Mouse (Mus musculus): ENCODE measurements around the gene Cox8a. TPM values are rescaled to one million over a fixed set of nuclear protein-coding genes. Genes with fewer than 3 reads are reported as not detected.
A peak's percentile ranks its signal among the peaks of the same experiment; 100 is the strongest.

The Cox8a gene
- 353 and 374 TPM in 2 replicates for total RNA-seq (2014; fragmentation: Nextera tagmentation)
- 934 and 1,064 TPM in 2 replicates for total RNA-seq (2017)
- 478 and 515 TPM in 2 replicates for polyA plus RNA-seq (2012)

GRCm38 (mm10) chr19:7217162-7217925 lies at the start of gene Cox8a:
TSS of gene Cox8a (minus strand) at chr19:7217616.
- Histone ChIP-seq H3K4me3 (ENCODE audit: low read depth, low read length) (peak within 1 kb of the TSS; percentile 88), H3K4me1 (ENCODE audit: insufficient read depth, low read depth, low read length) (peaks cover 41% of the 10 kb centered on the region), H3K36me3 (replicated peaks) (peaks cover 44% of the 10 kb centered on the region), H3K27me3 (ENCODE audit: insufficient read depth, low read length) (no peaks in the 10 kb centered on the region), H3K9me3 (replicated peaks) (0 out of 2 replicates have a peak, but pooled peaks cover 4% of the 10 kb centered on the region)
- ATAC-seq (ENCODE audit: extremely low read depth, insufficient number of reproducible peaks, low FRiP score, poor library complexity, severe bottlenecking) (peak; percentile 99), DNase-seq (ENCODE audit: low spot score) (peak; percentile 97)
- TF ChIP-seq GATA1 (IDR thresholded peaks at IDR 0.05; ENCODE audit: borderline replicate concordance, low read length) (no peak), GATA2 (IDR thresholded peaks at IDR 0.05; ENCODE audit: borderline replicate concordance, low read depth, low read length) (no peak), CTCF (IDR thresholded peaks at IDR 0.05; ENCODE audit: low read depth, low read length) (no peak), TAL1 (conservative IDR thresholded peaks at IDR 0.05; ENCODE audit: low read depth, low read length) (no peak), POLR2AphosphoS5 (IDR thresholded peaks at IDR 0.05; ENCODE audit: insufficient replicate concordance, low read depth, low read length) (no peak)

GRCm38 (mm10) chr19:7266421-7266831 lies 49.0 kb upstream of the Cox8a start:
- peak overlapping the region; percentile 86; the same call in 1 of the 2 replicates for H3K4me3 ChIP-seq (ENCODE audit: low read depth, low read length)
- TF ChIP-seq GATA1 (IDR thresholded peaks at IDR 0.05; ENCODE audit: borderline replicate concordance, low read length), result no peak
- no peak for TF ChIP-seq POLR2AphosphoS5 (IDR thresholded peaks at IDR 0.05; ENCODE audit: insufficient replicate concordance, low read depth, low read length)
- TF ChIP-seq CTCF (IDR thresholded peaks at IDR 0.05; ENCODE audit: low read depth, low read length), result no peak
- TF ChIP-seq TAL1 (conservative IDR thresholded peaks at IDR 0.05; ENCODE audit: low read depth, low read length), result no peak
- TF ChIP-seq GATA2 (IDR thresholded peaks at IDR 0.05; ENCODE audit: borderline replicate concordance, low read depth, low read length), result no peak
- H3K27me3 ChIP-seq (ENCODE audit: insufficient read depth, low read length), result peaks cover 34% of the 10 kb centered on the region
- peaks cover 7% of the 10 kb centered on the region; the same call in 1 of the 2 replicates for H3K9me3 ChIP-seq (replicated peaks)
- DNase-seq (ENCODE audit: low spot score), result no peak
- H3K4me1 ChIP-seq (ENCODE audit: insufficient read depth, low read depth, low read length), result peaks cover 65% of the 10 kb centered on the region
- H3K36me3 ChIP-seq (replicated peaks), result peaks cover 19% of the 10 kb centered on the region
- ATAC-seq (ENCODE audit: extremely low read depth, insufficient number of reproducible peaks, low FRiP score, poor library complexity, severe bottlenecking), result no peak

DNA sequence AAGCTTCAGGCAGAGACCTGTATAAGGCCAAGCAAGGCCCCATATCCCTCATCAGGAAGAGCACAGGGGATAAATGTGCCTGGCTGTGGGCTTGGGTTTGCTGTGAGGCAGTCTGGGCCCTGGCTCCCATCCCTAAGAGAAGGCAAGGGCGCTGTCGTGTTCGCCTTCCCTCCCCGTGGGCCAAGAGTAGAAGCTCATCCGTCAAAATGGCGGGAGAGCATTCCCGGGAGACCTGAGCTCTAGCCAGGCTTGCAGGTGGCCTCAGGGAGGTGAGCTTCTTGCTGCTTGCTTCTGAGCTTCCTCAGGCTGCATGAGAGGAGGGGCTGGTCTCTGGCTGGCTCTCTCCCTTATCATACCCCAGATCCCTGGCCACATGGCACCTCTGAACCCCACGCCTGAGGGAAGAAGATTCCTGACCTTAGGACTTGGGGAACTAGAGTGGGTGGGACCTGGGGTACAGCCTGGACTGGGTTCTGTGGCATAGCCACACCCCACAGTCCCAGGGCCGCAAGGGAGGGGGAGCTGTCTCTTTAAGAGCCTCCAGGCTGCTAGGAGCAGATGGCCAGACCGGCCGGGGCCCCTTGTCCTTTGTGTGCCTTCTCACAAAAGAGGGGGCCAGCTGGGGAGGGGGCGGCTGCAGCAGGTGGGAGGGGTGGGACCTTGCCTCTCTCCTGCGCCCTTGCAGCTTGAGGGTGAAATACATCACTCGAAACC lies 48.2 kb upstream of the Cox8a start:
- ATAC-seq (ENCODE audit: extremely low read depth, insufficient number of reproducible peaks, low FRiP score, poor library complexity, severe bottlenecking), result no peak
- peaks cover 7% of the 10 kb centered on the region; the same call in 1 of the 2 replicates for H3K9me3 ChIP-seq (replicated peaks)
- DNase-seq (ENCODE audit: low spot score), result no peak
- H3K4me1 ChIP-seq (ENCODE audit: insufficient read depth, low read depth, low read length), result peaks cover 64% of the 10 kb centered on the region
- TF ChIP-seq GATA1 (IDR thresholded peaks at IDR 0.05; ENCODE audit: borderline replicate concordance, low read length) (no peak), TAL1 (conservative IDR thresholded peaks at IDR 0.05; ENCODE audit: low read depth, low read length) (no peak), CTCF (IDR thresholded peaks at IDR 0.05; ENCODE audit: low read depth, low read length) (no peak), POLR2AphosphoS5 (IDR thresholded peaks at IDR 0.05; ENCODE audit: insufficient replicate concordance, low read depth, low read length) (no peak), GATA2 (IDR thresholded peaks at IDR 0.05; ENCODE audit: borderline replicate concordance, low read depth, low read length) (no peak)
- H3K27me3 ChIP-seq (ENCODE audit: insufficient read depth, low read length), result peaks cover 38% of the 10 kb centered on the region
- H3K4me3 ChIP-seq (ENCODE audit: low read depth, low read length), result peak overlapping the region; percentile 57; the same call in 1 of the 2 replicates
- H3K36me3 ChIP-seq (replicated peaks), result peaks cover 11% of the 10 kb centered on the region

DNA sequence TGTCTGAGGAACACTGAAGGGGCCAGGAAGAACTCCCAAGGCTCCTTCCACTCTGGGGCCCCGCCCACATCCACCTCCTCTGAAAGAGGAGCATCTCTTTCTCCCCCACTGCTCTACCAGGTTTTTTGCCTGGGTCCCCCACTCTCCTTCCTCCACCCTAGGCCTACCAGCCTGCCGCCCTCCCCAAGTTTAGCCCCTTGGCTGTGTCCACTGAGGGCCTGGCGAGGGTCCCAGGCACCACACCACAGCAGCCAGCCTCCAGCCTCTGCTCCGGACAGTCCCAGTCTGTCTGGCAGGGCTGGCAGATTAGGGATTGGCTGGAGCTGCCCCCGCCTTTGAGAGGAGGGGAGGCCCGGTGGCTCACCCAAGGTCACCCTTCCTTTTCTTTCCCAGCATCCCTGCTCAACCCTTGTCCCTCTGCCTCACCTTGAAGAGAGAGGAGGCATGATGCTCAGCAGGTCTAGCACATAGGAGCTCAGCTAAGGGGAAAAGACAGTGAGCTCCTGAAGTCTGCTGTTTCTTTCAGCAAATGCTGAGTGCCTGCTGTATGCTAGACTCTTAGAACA lies 47.4 kb upstream of the Cox8a start:
- H3K9me3 ChIP-seq (replicated peaks), result peaks cover 7% of the 10 kb centered on the region; the same call in 1 of the 2 replicates
- ATAC-seq (ENCODE audit: extremely low read depth, insufficient number of reproducible peaks, low FRiP score, poor library complexity, severe bottlenecking) (no peak), DNase-seq (ENCODE audit: low spot score) (no peak)
- TF ChIP-seq GATA2 (IDR thresholded peaks at IDR 0.05; ENCODE audit: borderline replicate concordance, low read depth, low read length) (no peak), GATA1 (IDR thresholded peaks at IDR 0.05; ENCODE audit: borderline replicate concordance, low read length) (no peak), CTCF (IDR thresholded peaks at IDR 0.05; ENCODE audit: low read depth, low read length) (no peak), POLR2AphosphoS5 (IDR thresholded peaks at IDR 0.05; ENCODE audit: insufficient replicate concordance, low read depth, low read length) (no peak), TAL1 (conservative IDR thresholded peaks at IDR 0.05; ENCODE audit: low read depth, low read length) (no peak)
- H3K27me3 ChIP-seq (ENCODE audit: insufficient read depth, low read length), result peaks cover 38% of the 10 kb centered on the region
- H3K4me3 ChIP-seq (ENCODE audit: low read depth, low read length), result no peak overlapping the region
- H3K36me3 ChIP-seq (replicated peaks), result peaks cover 4% of the 10 kb centered on the region
- peaks cover 59% of the 10 kb centered on the region for H3K4me1 ChIP-seq (ENCODE audit: insufficient read depth, low read depth, low read length)

GRCm38 (mm10) chr19:7264088-7264765 lies 46.8 kb upstream of the Cox8a start:
- TF ChIP-seq TAL1 (conservative IDR thresholded peaks at IDR 0.05; ENCODE audit: low read depth, low read length), result no peak
- TF ChIP-seq CTCF (IDR thresholded peaks at IDR 0.05; ENCODE audit: low read depth, low read length), result peak; percentile 90
- DNase-seq (ENCODE audit: low spot score) (peak; percentile 66), ATAC-seq (ENCODE audit: extremely low read depth, insufficient number of reproducible peaks, low FRiP score, poor library complexity, severe bottlenecking) (no peak)
- peaks cover 35% of the 10 kb centered on the region for H3K27me3 ChIP-seq (ENCODE audit: insufficient read depth, low read length)
- peaks cover 53% of the 10 kb centered on the region for H3K4me1 ChIP-seq (ENCODE audit: insufficient read depth, low read depth, low read length)
- H3K4me3 ChIP-seq (ENCODE audit: low read depth, low read length), result no peak overlapping the region
- peaks cover 7% of the 10 kb centered on the region; the same call in 1 of the 2 replicates for H3K9me3 ChIP-seq (replicated peaks)
- no peaks in the 10 kb centered on the region for H3K36me3 ChIP-seq (replicated peaks)

Data from G1E (cell line).